Mouse (Mus musculus) MEL (cell line): ENCODE results near the gene Sohlh2. TPM values are rescaled to one million over a fixed set of nuclear protein-coding genes. Genes with fewer than 3 reads are reported as not detected.

Experiments used
- DNase-seq: peaks from one replicate; pipeline ENCODE4 v3.0.0; 2011; ENCODE audit warnings: low read depth, low spot score
- H3K27ac ChIP-seq: 2 replicates; pipeline ENCODE4 v1.5.1; 2012; ENCODE audit warnings: low read depth, mild to moderate bottlenecking, control low read depth, low read length, moderate library complexity; ENCODE audit not compliant: control insufficient read depth
- H3K27me3 ChIP-seq, 2 experiments: fragments of 150-350 bp in 1 of 2; sonication (generic) in 1 of 2; 2 replicates each; pipeline ENCODE4 v1.6.1; 2012; ENCODE audit warnings: low read length in 2 of 2, mild to moderate bottlenecking in 2 of 2, improper control_type of control experiment in 1 of 2, moderate library complexity in 1 of 2; ENCODE audit not compliant: insufficient read depth in 2 of 2, control insufficient read depth in 1 of 2
- H3K36me3 ChIP-seq, 2 experiments: 2 replicates each; pipeline ENCODE4 v1.6.1; 2012 to 2014; ENCODE audit warnings: low read length in 2 of 2, improper control_type of control experiment in 1 of 2, inconsistent platforms in 1 of 2, mild to moderate bottlenecking in 1 of 2; ENCODE audit not compliant: insufficient read depth in 2 of 2, control insufficient read depth in 1 of 2
- H3K4me1 ChIP-seq, 2 experiments: fragments of 150-350 bp in 1 of 2; sonication (generic) in 1 of 2; 2 replicates each; pipeline ENCODE4 v1.6.1; 2012; ENCODE audit warnings: low read length in 2 of 2, improper control_type of control experiment in 1 of 2, mild to moderate bottlenecking in 1 of 2; ENCODE audit not compliant: insufficient read depth in 2 of 2, control insufficient read depth in 1 of 2
- H3K4me3 ChIP-seq, 2 experiments: fragments of 150-350 bp in 1 of 2; sonication (generic) in 1 of 2; 2 replicates each; pipeline ENCODE4 v1.5.1; 2012; ENCODE audit warnings: low read depth in 2 of 2, low read length in 2 of 2, mild to moderate bottlenecking in 2 of 2, moderate library complexity in 2 of 2, control low read depth in 1 of 2, improper control_type of control experiment in 1 of 2; ENCODE audit not compliant: control insufficient read depth in 1 of 2, insufficient read depth in 1 of 2
- H3K79me2 ChIP-seq: 2 replicates; pipeline ENCODE4 v1.6.1; 2012; ENCODE audit warnings: mild to moderate bottlenecking, low read length, moderate library complexity; ENCODE audit not compliant: control insufficient read depth, poor library complexity, insufficient read depth
- H3K9ac ChIP-seq: 2 replicates; pipeline ENCODE4 v1.6.1; 2012; ENCODE audit warnings: low read depth, mild to moderate bottlenecking, control low read depth, low read length, moderate library complexity; ENCODE audit not compliant: control insufficient read depth, poor library complexity, severe bottlenecking
- H3K9me3 ChIP-seq: fragments of 150-350 bp; sonication (generic); replicated peaks from 2 replicates; pipeline ENCODE4 v1.6.1; 2012; ENCODE audit warnings: mild to moderate bottlenecking, low read length, improper control_type of control experiment, moderate library complexity; ENCODE audit not compliant: insufficient read depth
- CTCF ChIP-seq, 3 experiments: IDR thresholded peaks in 2 of 3; conservative IDR thresholded peaks in 1 of 3; 2 replicates each; pipeline ENCODE4 v1.5.1; 2011 to 2012; ENCODE audit warnings: low read length in 3 of 3, low read depth in 2 of 3, mild to moderate bottlenecking in 2 of 3, improper control_type of control experiment in 1 of 3, inconsistent platforms in 1 of 3, mixed read lengths in 1 of 3, moderate library complexity in 1 of 3; ENCODE audit not compliant: control insufficient read depth in 1 of 3, insufficient read depth in 1 of 3, poor library complexity in 1 of 3, severe bottlenecking in 1 of 3
- ELF1 ChIP-seq: IDR thresholded peaks from 2 replicates; pipeline ENCODE4 v1.6.1; 2014; ENCODE audit warnings: low read depth, mild to moderate bottlenecking, inconsistent platforms, low read length, improper control_type of control experiment, moderate library complexity
- ETS1 ChIP-seq: IDR thresholded peaks from 2 replicates; pipeline ENCODE4 v1.6.1; 2012; ENCODE audit warnings: low read depth, mild to moderate bottlenecking, inconsistent platforms, low read length, improper control_type of control experiment, moderate library complexity
- GATA1 ChIP-seq: IDR thresholded peaks from 2 replicates; pipeline ENCODE4 v1.6.1; 2011; ENCODE audit warnings: low read depth, low read length, improper control_type of control experiment
- JUND ChIP-seq: IDR thresholded peaks from 2 replicates; pipeline ENCODE4 v1.6.1; 2011; ENCODE audit warnings: low read depth, mild to moderate bottlenecking, improper control_type of control experiment, low read length
- KAT2A ChIP-seq: conservative IDR thresholded peaks from 2 replicates; pipeline ENCODE4 v1.6.1; 2012; ENCODE audit warnings: low read depth, low read length, improper control_type of control experiment, inconsistent platforms
- MEF2A ChIP-seq: IDR thresholded peaks from 2 replicates; pipeline ENCODE4 v1.6.1; 2014; ENCODE audit warnings: low read depth, mild to moderate bottlenecking, inconsistent platforms, low read length, improper control_type of control experiment; ENCODE audit not compliant: poor library complexity, insufficient replicate concordance, severe bottlenecking; ENCODE audit errors: extremely low read depth
- MXI1 ChIP-seq: IDR thresholded peaks from 2 replicates; pipeline ENCODE4 v1.6.1; 2011; ENCODE audit warnings: mild to moderate bottlenecking, low read depth, low read length, improper control_type of control experiment
- MYB ChIP-seq: IDR thresholded peaks from 2 replicates; pipeline ENCODE4 v1.6.1; 2011; ENCODE audit warnings: mild to moderate bottlenecking, low read depth, low read length, improper control_type of control experiment
- NELFE ChIP-seq: IDR thresholded peaks from 2 replicates; pipeline ENCODE4 v1.6.1; 2011; ENCODE audit warnings: low read depth, low read length, improper control_type of control experiment
- POLR2AphosphoS2 ChIP-seq: IDR thresholded peaks from 2 replicates; pipeline ENCODE4 v1.6.1; 2011; ENCODE audit warnings: low read length, improper control_type of control experiment
- RCOR1 ChIP-seq: IDR thresholded peaks from 2 replicates; pipeline ENCODE4 v1.6.1; 2012; ENCODE audit warnings: low read depth, mild to moderate bottlenecking, inconsistent platforms, low read length, improper control_type of control experiment
- TAL1 ChIP-seq: IDR thresholded peaks from 2 replicates; pipeline ENCODE4 v1.6.1; 2012; ENCODE audit warnings: mild to moderate bottlenecking, inconsistent platforms, low read length, moderate library complexity, mixed read lengths
- USF1 ChIP-seq: IDR thresholded peaks from 2 replicates; pipeline ENCODE4 v1.6.1; 2014; ENCODE audit warnings: low read depth, mild to moderate bottlenecking, inconsistent platforms, low read length, improper control_type of control experiment, moderate library complexity
- ZC3H11A ChIP-seq: IDR thresholded peaks from 2 replicates; pipeline ENCODE4 v1.6.1; 2012; ENCODE audit warnings: low read depth, mild to moderate bottlenecking, inconsistent platforms, low read length, improper control_type of control experiment
- ZKSCAN1 ChIP-seq: IDR thresholded peaks from 2 replicates; pipeline ENCODE4 v1.6.1; 2012; ENCODE audit warnings: low read depth, mild to moderate bottlenecking, inconsistent platforms, low read length, improper control_type of control experiment, moderate library complexity
- ZMIZ1 ChIP-seq: IDR thresholded peaks from 2 replicates; pipeline ENCODE4 v1.6.1; 2012; ENCODE audit warnings: low read depth, mild to moderate bottlenecking, inconsistent platforms, low read length, improper control_type of control experiment, moderate library complexity
- polyA plus RNA-seq, 2 experiments: library from polyadenylated mRNA; stranded (reverse) in 1 of 2; unstranded in 1 of 2; fragments of >175 nt in 1 of 2; fragments of >200 nt in 1 of 2; gene quantifications; 2 replicates each; pipeline versions ENCODE4 v1.2.1 to v1.2.4; 2012; ENCODE audit warnings: low replicate concordance in 2 of 2, low read depth in 1 of 2; ENCODE audit not compliant: insufficient read length in 2 of 2, insufficient read depth in 1 of 2, missing spikeins in 1 of 2
- total RNA-seq: library from RNA; depleted of rRNA; stranded (reverse); fragments of 300-350 nt; gene quantifications from 2 replicates; pipeline ENCODE4 v1.2.3, GENCODE M21; 2012; rRNA removed

Sohlh2 gene
- total RNA-seq (not detected in 2 replicates), polyA plus RNA-seq (not detected)

GRCm38 (mm10) chr3:55181766-55182165 is at the start of gene Sohlh2:
Gene Sohlh2 (plus strand): TSS chr3:55182028.
- no peak within 1 kb of the TSS for H3K9ac ChIP-seq
- H3K9me3 ChIP-seq, result no peaks in the 10 kb centered on the region
- H3K27me3 ChIP-seq, result no peaks in the 10 kb centered on the region
- H3K27ac ChIP-seq, result no peak within 1 kb of the TSS
- H3K4me3 ChIP-seq, result no peak within 1 kb of the TSS
- no peak for DNase-seq
- TF ChIP-seq ELF1, result no peak
- TF ChIP-seq MYB, result no peak
- H3K4me1 ChIP-seq, result no peaks in the 10 kb centered on the region
- H3K79me2 ChIP-seq, result no peaks in the 10 kb centered on the region
- H3K36me3 ChIP-seq, result no peaks in the 10 kb centered on the region

DNA sequence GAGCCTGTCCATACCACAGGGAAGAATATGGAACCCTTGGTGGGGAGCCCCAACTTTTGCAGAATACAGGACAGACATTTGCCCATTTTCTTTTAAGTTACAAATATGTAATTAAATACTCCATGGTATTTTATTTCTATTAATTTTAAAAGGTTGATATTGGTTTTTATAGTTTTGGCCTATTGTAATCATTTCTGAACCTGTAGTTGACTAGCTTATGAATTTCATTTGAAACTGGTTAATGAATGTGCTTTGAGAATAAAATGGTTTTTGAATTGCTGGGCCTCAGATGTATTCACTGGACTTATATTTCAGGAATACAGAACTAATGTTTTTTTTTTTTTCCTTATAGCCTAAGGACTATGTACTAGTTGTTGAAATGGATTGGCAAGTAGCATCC is 44.8 kb upstream of the Sohlh2 start, which contains the start of gene Ccdc169:
Gene Ccdc169 (plus strand): TSS at position 301 of the 400 bp plus-strand sequence.
- H3K9me3 ChIP-seq, result no peaks in the 10 kb centered on the region
- no peaks in the 10 kb centered on the region for H3K4me1 ChIP-seq
- no peak within 1 kb of the TSS for H3K4me3 ChIP-seq
- no peak for DNase-seq
- TF ChIP-seq MEF2A, result no peak
- TF ChIP-seq, all 39 proteins: peak for 0
- Histone ChIP-seq H3K27ac (no peak within 1 kb of the TSS), H3K79me2 (no peaks in the 10 kb centered on the region), H3K9ac (no peak within 1 kb of the TSS), H3K36me3 (no peaks in the 10 kb centered on the region; a peak in 2 of 4 replicates), H3K27me3 (no peaks in the 10 kb centered on the region)

- no peak for DNase-seq
- H3K27me3 ChIP-seq, result no peaks in the 10 kb centered on the region
- H3K27ac ChIP-seq, result no peak overlapping the region
- no peaks in the 10 kb centered on the region for H3K79me2 ChIP-seq
- no peaks in the 10 kb centered on the region for H3K4me1 ChIP-seq
- TF ChIP-seq GATA1, result no peak
- no peak for TF ChIP-seq MXI1
- TF ChIP-seq RCOR1, result no peak
- TF ChIP-seq POLR2AphosphoS2, result no peak
- no peak for TF ChIP-seq TAL1
- TF ChIP-seq MEF2A, result no peak
- TF ChIP-seq JUND, result no peak
- no peak for TF ChIP-seq CTCF (IDR thresholded peaks at IDR 0.05 in 2 of 3, conservative IDR thresholded peaks at IDR 0.05 in 1 of 3; ENCODE audit: control insufficient read depth in 1 of 3, insufficient read depth in 1 of 3, low read depth in 2 of 3, low read length in 3 of 3, poor library complexity in 1 of 3, severe bottlenecking in 1 of 3)
- no peak for TF ChIP-seq ZKSCAN1
- TF ChIP-seq KAT2A, result no peak
- TF ChIP-seq ETS1, result no peak
- no peak for TF ChIP-seq ZMIZ1
- TF ChIP-seq USF1, result no peak
- no peak for TF ChIP-seq NELFE
- TF ChIP-seq ZC3H11A, result no peak
- TF ChIP-seq, all 39 proteins: peak for 0
- H3K4me3 ChIP-seq, result no peak overlapping the region
- no peak overlapping the region for H3K9ac ChIP-seq
- no peaks in the 10 kb centered on the region for H3K9me3 ChIP-seq
- no peaks in the 10 kb centered on the region; a peak in 2 of 4 replicates for H3K36me3 ChIP-seq
Observed at GRCm38 (mm10) chr3:55139837-55140236, 42.0 kb upstream of the Sohlh2 start.
